Mouse (Mus musculus): ENCODE results near the gene Csnk1e. TPM values are rescaled to one million over a fixed set of nuclear protein-coding genes. Genes with fewer than 3 reads are reported as not detected.

Gene Csnk1e
- polyA plus RNA-seq, 1 experiment from 2014 or later = 170 TPM

- Histone ChIP-seq H3K9me3 (replicated peaks) (no peaks in the 10 kb centered on the region; the same call in 1 of the 2 replicates), H3K36me3 (peaks cover 100% of the 10 kb centered on the region), H3K4me1 (no peaks in the 10 kb centered on the region), H3K4me3 (no peak overlapping the region), H3K27ac (no peak overlapping the region), H3K27me3 (ENCODE audit: low read depth, poor library complexity, severe bottlenecking) (no peaks in the 10 kb centered on the region)
- DNase-seq (ENCODE audit: low spot score) = no peak
- 91% methylated on average over 7 of the region's 9 CpGs for WGBS
These were observed 25.4 kb downstream of the Csnk1e start for GRCm38 (mm10) chr15:79429994-79430393.

GRCm38 (mm10) chr15:79429527-79429926 lies 25.8 kb downstream of the Csnk1e start:
- no peak for DNase-seq (ENCODE audit: low spot score)
- H3K4me3 ChIP-seq = no peak overlapping the region
- H3K36me3 ChIP-seq = peaks cover 100% of the 10 kb centered on the region
- H3K27me3 ChIP-seq (ENCODE audit: low read depth, poor library complexity, severe bottlenecking) = no peaks in the 10 kb centered on the region
- H3K9me3 ChIP-seq (replicated peaks) = no peaks in the 10 kb centered on the region; the same call in 1 of the 2 replicates
- no peak overlapping the region for H3K27ac ChIP-seq
- no peaks in the 10 kb centered on the region for H3K4me1 ChIP-seq
- 93% methylated on average over 12 of the region's 12 CpGs for WGBS

- Histone ChIP-seq H3K27ac (no peak overlapping the region), H3K4me1 (no peaks in the 10 kb centered on the region), H3K9me3 (replicated peaks) (no peaks in the 10 kb centered on the region), H3K27me3 (ENCODE audit: low read depth, poor library complexity, severe bottlenecking) (no peaks in the 10 kb centered on the region), H3K4me3 (no peak overlapping the region), H3K36me3 (peaks cover 100% of the 10 kb centered on the region)
- WGBS = 84% methylated on average over 4 of the region's 4 CpGs
- no peak for DNase-seq (ENCODE audit: low spot score)
These were observed 26.8 kb downstream of the Csnk1e start for GRCm38 (mm10) chr15:79428616-79429015.

GRCm38 (mm10) chr15:79427516-79427915 lies 27.9 kb downstream of the Csnk1e start:
- Histone ChIP-seq H3K27ac (no peak overlapping the region), H3K27me3 (ENCODE audit: low read depth, poor library complexity, severe bottlenecking) (no peaks in the 10 kb centered on the region), H3K36me3 (peaks cover 100% of the 10 kb centered on the region), H3K4me3 (no peak overlapping the region), H3K4me1 (no peaks in the 10 kb centered on the region), H3K9me3 (replicated peaks) (no peaks in the 10 kb centered on the region)
- DNase-seq (ENCODE audit: low spot score) = no peak
- 92% methylated on average over 6 of the region's 6 CpGs for WGBS

GRCm38 (mm10) chr15:79425516-79425915 lies 29.9 kb downstream of the Csnk1e start:
- peaks cover 100% of the 10 kb centered on the region for H3K36me3 ChIP-seq
- H3K27me3 ChIP-seq (ENCODE audit: low read depth, poor library complexity, severe bottlenecking) = no peaks in the 10 kb centered on the region
- no peak overlapping the region for H3K4me3 ChIP-seq
- H3K27ac ChIP-seq = no peak overlapping the region
- 79% methylated on average over 11 of the region's 11 CpGs for WGBS
- DNase-seq (ENCODE audit: low spot score) = no peak
- H3K4me1 ChIP-seq = no peaks in the 10 kb centered on the region
- H3K9me3 ChIP-seq (replicated peaks) = no peaks in the 10 kb centered on the region

GRCm38 (mm10) chr15:79424602-79425001 lies 30.8 kb downstream of the Csnk1e start:
- 94% methylated on average over 17 of the region's 17 CpGs for WGBS
- Histone ChIP-seq H3K9me3 (replicated peaks) (no peaks in the 10 kb centered on the region), H3K27ac (no peak overlapping the region), H3K27me3 (ENCODE audit: low read depth, poor library complexity, severe bottlenecking) (no peaks in the 10 kb centered on the region), H3K4me3 (no peak overlapping the region), H3K4me1 (no peaks in the 10 kb centered on the region), H3K36me3 (peaks cover 100% of the 10 kb centered on the region)
- DNase-seq (ENCODE audit: low spot score) = no peak

- 93% methylated on average over 6 of the region's 6 CpGs for WGBS
- no peaks in the 10 kb centered on the region for H3K27me3 ChIP-seq (ENCODE audit: low read depth, poor library complexity, severe bottlenecking)
- H3K27ac ChIP-seq = no peak overlapping the region
- DNase-seq (ENCODE audit: low spot score) = no peak
- H3K9me3 ChIP-seq (replicated peaks) = no peaks in the 10 kb centered on the region
- H3K4me1 ChIP-seq = no peaks in the 10 kb centered on the region
- no peak overlapping the region for H3K4me3 ChIP-seq
- peaks cover 99% of the 10 kb centered on the region for H3K36me3 ChIP-seq
These were observed 32.6 kb downstream of the Csnk1e start for GRCm38 (mm10) chr15:79422715-79423243.

- Histone ChIP-seq H3K27ac (no peak overlapping the region), H3K9me3 (replicated peaks) (no peaks in the 10 kb centered on the region), H3K27me3 (ENCODE audit: low read depth, poor library complexity, severe bottlenecking) (no peaks in the 10 kb centered on the region), H3K36me3 (peaks cover 75% of the 10 kb centered on the region), H3K4me1 (peaks cover 12% of the 10 kb centered on the region; the same call in 1 of the 2 replicates), H3K4me3 (no peak overlapping the region)
- 92% methylated on average over 11 of the region's 11 CpGs for WGBS
- DNase-seq (ENCODE audit: low spot score) = no peak
These were observed 36.7 kb downstream of the Csnk1e start for GRCm38 (mm10) chr15:79418677-79419076.

- DNase-seq (ENCODE audit: low spot score) = no peak
- H3K4me1 ChIP-seq = peaks cover 14% of the 10 kb centered on the region; the same call in 1 of the 2 replicates
- WGBS = 97% methylated on average over 3 of the region's 3 CpGs
- H3K27me3 ChIP-seq (ENCODE audit: low read depth, poor library complexity, severe bottlenecking) = no peaks in the 10 kb centered on the region
- no peak overlapping the region for H3K27ac ChIP-seq
- H3K4me3 ChIP-seq = no peak overlapping the region
- peaks cover 71% of the 10 kb centered on the region for H3K36me3 ChIP-seq
- no peaks in the 10 kb centered on the region for H3K9me3 ChIP-seq (replicated peaks)
These were observed 37.1 kb downstream of the Csnk1e start for GRCm38 (mm10) chr15:79418265-79418664.

- Histone ChIP-seq H3K27me3 (ENCODE audit: low read depth, poor library complexity, severe bottlenecking) (no peaks in the 10 kb centered on the region), H3K9me3 (replicated peaks) (no peaks in the 10 kb centered on the region), H3K4me3 (no peak overlapping the region), H3K4me1 (peaks cover 18% of the 10 kb centered on the region), H3K27ac (no peak overlapping the region), H3K36me3 (peaks cover 62% of the 10 kb centered on the region)
- 97% methylated on average over 3 of the region's 3 CpGs for WGBS
- no peak for DNase-seq (ENCODE audit: low spot score)
These were observed 38.0 kb downstream of the Csnk1e start for GRCm38 (mm10) chr15:79417379-79417778.

GRCm38 (mm10) chr15:79416460-79417085 lies 38.8 kb downstream of the Csnk1e start:
- H3K36me3 ChIP-seq = peaks cover 54% of the 10 kb centered on the region
- no peaks in the 10 kb centered on the region for H3K27me3 ChIP-seq (ENCODE audit: low read depth, poor library complexity, severe bottlenecking)
- no peak overlapping the region for H3K4me3 ChIP-seq
- WGBS = 90% methylated on average over 10 of the region's 10 CpGs
- no peaks in the 10 kb centered on the region for H3K9me3 ChIP-seq (replicated peaks)
- no peak for DNase-seq (ENCODE audit: low spot score)
- no peak overlapping the region for H3K27ac ChIP-seq
- peaks cover 23% of the 10 kb centered on the region for H3K4me1 ChIP-seq

- H3K27ac ChIP-seq = no peak overlapping the region
- 46% methylated on average over 4 of the region's 4 CpGs for WGBS
- DNase-seq (ENCODE audit: low spot score) = no peak
- H3K4me1 ChIP-seq = peaks cover 23% of the 10 kb centered on the region
- peaks cover 34% of the 10 kb centered on the region for H3K36me3 ChIP-seq
- H3K9me3 ChIP-seq (replicated peaks) = no peaks in the 10 kb centered on the region
- H3K4me3 ChIP-seq = no peak overlapping the region
- H3K27me3 ChIP-seq (ENCODE audit: low read depth, poor library complexity, severe bottlenecking) = no peaks in the 10 kb centered on the region
These were observed 40.9 kb downstream of the Csnk1e start for GRCm38 (mm10) chr15:79414513-79414912.

- Histone ChIP-seq H3K27ac (no peak overlapping the region), H3K36me3 (peaks cover 27% of the 10 kb centered on the region), H3K9me3 (replicated peaks) (no peaks in the 10 kb centered on the region), H3K4me3 (no peak overlapping the region), H3K4me1 (peaks cover 23% of the 10 kb centered on the region), H3K27me3 (ENCODE audit: low read depth, poor library complexity, severe bottlenecking) (no peaks in the 10 kb centered on the region)
- 88% methylated on average over 8 of the region's 8 CpGs for WGBS
- DNase-seq (ENCODE audit: low spot score) = no peak
These were observed 41.6 kb downstream of the Csnk1e start for GRCm38 (mm10) chr15:79413802-79414201.

Measured in limb, embryonic 10.5 days (tissue).